ENCODE assay signal across 30 mouse cellular contexts in genomic region chr13:100797171-100797570, GRCm38 (mm10). TPM values are rescaled to one million over a fixed set of nuclear protein-coding genes. Genes with fewer than 3 reads are reported as not detected.
"Had no signal": no experiment of that assay in that cellular context is flagged by ENCODE, and none has a peak within 500 bp of the region (broad histone marks: within the 10 kb centered on the region; RNA-seq: fewer than 3 reads in every experiment).

No protein-coding gene starts in this region.

- H3K9me3 ChIP-seq: embryonic facial prominence, embryonic 12.5 days; embryonic facial prominence, embryonic 13.5 days; embryonic facial prominence, embryonic 15.5 days; forebrain, embryonic 10.5 days; forebrain, embryonic 12.5 days; forebrain, embryonic 13.5 days; forebrain, embryonic 15.5 days had no signal

- H3K4me3 ChIP-seq: embryonic facial prominence, embryonic 10.5 days; embryonic facial prominence, embryonic 12.5 days; embryonic facial prominence, embryonic 13.5 days; embryonic facial prominence, embryonic 15.5 days; erythroblast, embryonic 14.5 days; forebrain, embryonic 10.5 days; forebrain, embryonic 12.5 days; forebrain, embryonic 13.5 days; forebrain, embryonic 15.5 days; gastrocnemius, adult 2 months; heart, adult 2 months had no signal

- ATAC-seq: forebrain, embryonic 13.5 days; forebrain, embryonic 14.5 days; forebrain, embryonic 15.5 days; forebrain, embryonic 16.5 days; forebrain, postnatal 0 days had no signal

- H3K4me2 ChIP-seq: embryonic facial prominence, embryonic 12.5 days; embryonic facial prominence, embryonic 13.5 days; embryonic facial prominence, embryonic 15.5 days; forebrain, embryonic 12.5 days; forebrain, embryonic 13.5 days; forebrain, embryonic 15.5 days had no signal

- DNase-seq: cerebellum, adult 2 months; cerebellum, adult 8-10 months; cerebellum, adult 9-10 months; cerebellum, adult 9-11 months; cerebellum, postnatal 10 days; cerebellum, postnatal 14 days; cerebellum, postnatal 25 days; cerebellum, postnatal 36 days; embryo, embryonic 11 days; forebrain, postnatal 0 days; gastrocnemius, adult 2 months; gastrocnemius, postnatal 10 days; gastrocnemius, postnatal 14 days; gastrocnemius, postnatal 25 days; gastrocnemius, postnatal 36 days; heart, adult 18-20 months; heart, adult 2 months had no signal

- H3K27me3 ChIP-seq: embryonic facial prominence, embryonic 12.5 days; embryonic facial prominence, embryonic 13.5 days; embryonic facial prominence, embryonic 15.5 days; forebrain, embryonic 12.5 days; forebrain, embryonic 13.5 days; forebrain, embryonic 15.5 days had no signal

- H3K9ac ChIP-seq: embryonic facial prominence, embryonic 12.5 days; embryonic facial prominence, embryonic 13.5 days; embryonic facial prominence, embryonic 15.5 days; forebrain, embryonic 12.5 days; forebrain, embryonic 13.5 days; forebrain, embryonic 15.5 days; forebrain, postnatal 0 days had no signal

- H3K27ac ChIP-seq: embryonic facial prominence, embryonic 10.5 days; embryonic facial prominence, embryonic 12.5 days; embryonic facial prominence, embryonic 13.5 days; embryonic facial prominence, embryonic 15.5 days; forebrain, embryonic 10.5 days; forebrain, embryonic 12.5 days; forebrain, embryonic 13.5 days; forebrain, embryonic 15.5 days; gastrocnemius, adult 2 months; heart, adult 2 months had no signal

- H3K4me1 ChIP-seq: embryonic facial prominence, embryonic 10.5 days; embryonic facial prominence, embryonic 12.5 days; embryonic facial prominence, embryonic 13.5 days; embryonic facial prominence, embryonic 15.5 days; forebrain, embryonic 10.5 days; forebrain, embryonic 12.5 days; forebrain, embryonic 13.5 days; forebrain, embryonic 15.5 days had no signal

RNA-seq across cellular contexts. Expression of gene Ccnb1, which starts 10.8 kb away (rescaled TPM):
- total RNA-seq: gastrocnemius, adult 18-20 months; gastrocnemius, adult 2 months had no signal

RNA-seq across cellular contexts. Expression of gene Cenph, which starts 21.5 kb away (rescaled TPM):
- total RNA-seq: gastrocnemius, adult 18-20 months; gastrocnemius, adult 2 months; gastrocnemius, adult 8-10 months; gastrocnemius, postnatal 25 days; heart, adult 18-20 months had no signal
